In genomic region chr1:87510166-87510691, GRCm38 (mm10) we compare ENCODE assay signal across 8 mouse cellular contexts. TPM values are rescaled to one million over a fixed set of nuclear protein-coding genes. Genes with fewer than 3 reads are reported as not detected.
DNase-seq lines count a peak whose midpoint lies in the region; ATAC-seq and TF ChIP-seq lines count a peak whose summit lies in the region.

No protein-coding gene starts in this region.

- peaks cover 36% of the 10 kb centered on the region for H3K27me3 ChIP-seq in lung, embryonic 14.5 days (ENCODE audit: insufficient read depth, low read length)
- peaks cover 33% of the 10 kb centered on the region for H3K27me3 ChIP-seq in lung, embryonic 16.5 days (ENCODE audit: control insufficient read depth, insufficient read depth, low read depth, low read length)

- peak; percentile 79 for DNase-seq in lung, embryonic 14.5 days
- DNase-seq in lung, postnatal 25 days (ENCODE audit: low spot score) = no peak
- DNase-seq in cerebellum, adult 11-12 months = peak; percentile 19
- peak; percentile 20 for DNase-seq in gastrocnemius, postnatal 25 days
- DNase-seq in kidney, postnatal 10 days = peak; percentile 80
- DNase-seq in retina, postnatal 7 days (ENCODE audit: low read depth, low spot score) = peak; percentile 53

- peak; percentile 84 for ATAC-seq in lung, embryonic 14.5 days (ENCODE audit: insufficient read depth)
- peak; percentile 82 for ATAC-seq in lung, embryonic 16.5 days (ENCODE audit: low read depth)
- no peak for ATAC-seq in megakaryocyte progenitor cell, adult 5-6 weeks (replicated peaks; ENCODE audit: poor library complexity)

- WGBS in lung, embryonic 14.5 days = 1% methylated on average over 60 of the region's 61 CpGs
- under 1% methylated on average over 50 of the region's 61 CpGs for WGBS in lung, embryonic 16.5 days

- peak overlapping the region; percentile 66 for H3K4me3 ChIP-seq in lung, embryonic 14.5 days (ENCODE audit: low read depth, low read length)
- peak overlapping the region; percentile 73 for H3K4me3 ChIP-seq in lung, embryonic 16.5 days (ENCODE audit: low read length)

- no peak for TF ChIP-seq CTCF in lung, embryonic 14.5 days (IDR thresholded peaks at IDR 0.05; ENCODE audit: low read depth)

- H3K36me3 ChIP-seq in lung, embryonic 14.5 days (ENCODE audit: insufficient read depth) = no peaks in the 10 kb centered on the region
- no peaks in the 10 kb centered on the region for H3K36me3 ChIP-seq in lung, embryonic 16.5 days (ENCODE audit: control insufficient read depth, insufficient read depth, low read length)

- peak overlapping the region; percentile 99 for H3K4me2 ChIP-seq in lung, embryonic 14.5 days
- peak overlapping the region; percentile 100 for H3K4me2 ChIP-seq in lung, embryonic 16.5 days (ENCODE audit: low read depth, low read length)

- H3K27ac ChIP-seq in lung, embryonic 14.5 days (ENCODE audit: low read depth) = no peak overlapping the region
- no peak overlapping the region for H3K27ac ChIP-seq in lung, embryonic 16.5 days (ENCODE audit: low read length)

- H3K9me3 ChIP-seq in lung, embryonic 14.5 days (ENCODE audit: low read depth, low read length) = no peaks in the 10 kb centered on the region
- no peaks in the 10 kb centered on the region for H3K9me3 ChIP-seq in lung, embryonic 16.5 days (ENCODE audit: control insufficient read depth, low read length)

- peak overlapping the region; percentile 50 for H3K9ac ChIP-seq in lung, embryonic 14.5 days
- peak overlapping the region; percentile 65 for H3K9ac ChIP-seq in lung, embryonic 16.5 days (ENCODE audit: low read length)

- H3K4me1 ChIP-seq in lung, embryonic 14.5 days (ENCODE audit: insufficient read depth) = peaks cover 5% of the 10 kb centered on the region; the same call in 1 of the 2 replicates
- H3K4me1 ChIP-seq in lung, embryonic 16.5 days (replicated peaks; ENCODE audit: control insufficient read depth, insufficient read depth, low read length) = peaks cover 8% of the 10 kb centered on the region

RNA-seq across cellular contexts. Expression of gene Neu2, which starts 0.5 kb away (rescaled TPM):
- 0.91 and 1.7 TPM in 2 replicates for polyA plus RNA-seq in lung, embryonic 14.5 days (2014; fragmentation: Nextera tagmentation; extraction: Ambion mirVana)
- 10 to 100 TPM; 15.8 to 18.7 TPM for total RNA-seq in gastrocnemius, postnatal 25 days (2021)
- 4.4 and 5.4 TPM in 2 replicates for polyA plus RNA-seq in lung, embryonic 16.5 days (2015; fragmentation: Nextera tagmentation; extraction: Ambion mirVana)
- total RNA-seq in megakaryocyte progenitor cell, adult 5-6 weeks (2015) = not detected in 2 replicates
- total RNA-seq in megakaryocyte progenitor cell, adult 5-6 weeks (2017) = not detected in 2 replicates

RNA-seq across cellular contexts. Expression of gene Snorc, which starts 40.2 kb away (rescaled TPM):
- not detected in 2 replicates for polyA plus RNA-seq in lung, embryonic 14.5 days (2014; fragmentation: Nextera tagmentation; extraction: Ambion mirVana)
- total RNA-seq in gastrocnemius, postnatal 25 days (2021) = not detected
- polyA plus RNA-seq in lung, embryonic 16.5 days (2015; fragmentation: Nextera tagmentation; extraction: Ambion mirVana) = 0.36 and 1.0 TPM in 2 replicates
- total RNA-seq in megakaryocyte progenitor cell, adult 5-6 weeks (2015) = not detected in 2 replicates
- total RNA-seq in megakaryocyte progenitor cell, adult 5-6 weeks (2017) = not detected in 2 replicates

Comparison
In these comparisons a context has a peak if more than half of its experiments do, and no peak if none do; other contexts are left out.
1. RNA of gene Neu2, which starts 0.5 kb away (total RNA-seq): 15.8 to 18.7 TPM in gastrocnemius, postnatal 25 days; not detected in megakaryocyte progenitor cell, adult 5-6 weeks; every median in the first group is over 10 times any median in the second.